Mouse (Mus musculus): Measurements from ENCODE around the gene Gm13769.
"Not testable (repeated sequence)": the region's sequence is repeated elsewhere in the genome, so short reads cannot be mapped to it uniquely, and the experiment has no call there.

Gm13769 gene

DNA sequence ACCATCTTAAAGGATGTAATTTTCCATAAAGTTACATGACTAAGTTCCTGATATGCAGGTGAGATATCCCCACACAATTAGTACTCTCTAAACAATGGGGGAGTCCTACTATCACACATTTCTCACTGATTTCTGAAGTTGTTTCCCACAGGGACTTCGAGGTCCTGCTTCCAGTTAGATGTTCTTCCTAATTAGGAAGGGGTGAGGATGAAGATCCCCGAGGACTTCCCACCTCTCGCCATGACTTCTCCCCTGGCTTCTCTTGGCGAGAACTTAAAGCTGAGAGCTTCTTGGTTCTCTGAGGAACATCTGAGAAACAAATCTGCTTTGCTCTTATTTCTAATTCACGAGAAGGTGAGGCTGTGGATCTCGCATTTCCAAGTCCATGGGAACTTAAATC, at the start of gene Gm13769:
Gene Gm13769, plus strand, starts transcription at position 301 of the 400 bp plus-strand sequence.
- in situ Hi-C loops (cut with MboI; ENCODE audit: low sequenced_read_pairs) = not testable (repeated sequence)

GRCm38 (mm10) chr2:90292741-90293140, 29.3 kb upstream of the Gm13769 start, which contains the start of gene Olfr1272:
TSS of gene Olfr1272 (minus strand) at chr2:90292841.
- in situ Hi-C loops (cut with MboI; ENCODE audit: low sequenced_read_pairs) = no loop called here

- in situ Hi-C loops (cut with MboI; ENCODE audit: low sequenced_read_pairs) = not testable (repeated sequence)
Observed at GRCm38 (mm10) chr2:90346694-90347093, 24.7 kb downstream of the Gm13769 start.

GRCm38 (mm10) chr2:90351047-90351446, 29.0 kb downstream of the Gm13769 start:
- in situ Hi-C loops (cut with MboI; ENCODE audit: low sequenced_read_pairs) = not testable (repeated sequence)

GRCm38 (mm10) chr2:90351540-90351939, 29.5 kb downstream of the Gm13769 start:
- in situ Hi-C loops (cut with MboI; ENCODE audit: low sequenced_read_pairs) = not testable (repeated sequence)

GRCm38 (mm10) chr2:90359229-90359628, 37.2 kb downstream of the Gm13769 start:
- in situ Hi-C loops (cut with MboI; ENCODE audit: low sequenced_read_pairs) = not testable (repeated sequence)

- in situ Hi-C loops (cut with MboI; ENCODE audit: low sequenced_read_pairs) = not testable (repeated sequence)
Observed at GRCm38 (mm10) chr2:90360199-90360598, 38.2 kb downstream of the Gm13769 start.

Data from CH12F3 (cell line).